Mouse (Mus musculus) forebrain, embryonic 11.5 days (tissue): ENCODE results near the gene Nup62. TPM values are rescaled to one million over a fixed set of nuclear protein-coding genes. Genes with fewer than 3 reads are reported as not detected.
"Not testable (repeated sequence)": the region's sequence is repeated elsewhere in the genome, so short reads cannot be mapped to it uniquely, and the experiment has no call there.

Experiments
- ATAC-seq: fragments of 200-750 bp; cut with Nextera tagmentation; replicated peaks from 2 replicates; pipeline ENCODE4 v1.8.0; 2017; ENCODE audit warnings: moderate TSS enrichment; ENCODE audit not compliant: low FRiP score
- DNase-seq: peaks from one replicate; pipeline ENCODE4 v3.0.0-alpha.2; 2017; ENCODE audit warnings: low spot score
- H3K27ac ChIP-seq: fragments of 300-500 bp; sonication (generic); 2 replicates; pipeline ENCODE4 v1.5.1; 2014; ENCODE audit warnings: low read depth, low read length
- H3K27me3 ChIP-seq: fragments of 300-500 bp; sonication (generic); 2 replicates; pipeline ENCODE4 v1.6.1; 2014; ENCODE audit warnings: mild to moderate bottlenecking, low read length, mixed read lengths; ENCODE audit not compliant: control insufficient read depth, insufficient read depth
- H3K36me3 ChIP-seq: fragments of 300-500 bp; sonication (generic); 2 replicates; pipeline ENCODE4 v1.6.1; 2014; ENCODE audit warnings: mild to moderate bottlenecking, low read length, moderate library complexity, mixed read lengths; ENCODE audit not compliant: control insufficient read depth, insufficient read depth
- H3K4me1 ChIP-seq: fragments of 300-500 bp; sonication (generic); replicated peaks from 2 replicates; pipeline ENCODE4 v1.6.1; 2014; ENCODE audit warnings: low read length, mixed read lengths; ENCODE audit not compliant: control insufficient read depth, insufficient read depth
- H3K4me2 ChIP-seq: fragments of 300-500 bp; sonication (generic); 2 replicates; pipeline ENCODE4 v1.6.1; 2014; ENCODE audit warnings: low read depth, mild to moderate bottlenecking, low read length, moderate library complexity, mixed read lengths; ENCODE audit not compliant: severe bottlenecking
- H3K4me3 ChIP-seq: fragments of 300-500 bp; sonication (generic); 2 replicates; pipeline ENCODE4 v1.5.1; 2014; ENCODE audit warnings: low read depth, low read length
- H3K9ac ChIP-seq: fragments of 300-500 bp; sonication (generic); 2 replicates; pipeline ENCODE4 v1.6.1; 2014; ENCODE audit warnings: low read length
- H3K9me3 ChIP-seq: fragments of 300-500 bp; sonication (generic); 2 replicates; pipeline ENCODE4 v1.6.1; 2016; ENCODE audit warnings: low read length, mixed read lengths; ENCODE audit not compliant: control insufficient read depth
- WGBS: fragments of 180-500 bp; shearing (Covaris S2); extraction: QIAGEN DNeasy Blood & Tissue Kit; methylation state at CpG from one replicate; pipeline ENCODE4 v1.1.7; 2014; 5-methylcytosine and 5-hydroxymethylcytosine counted together
- polyA plus RNA-seq: library from polyadenylated mRNA; unstranded; fragments of >200 nt; fragmentation: Nextera tagmentation; extraction: Ambion mirVana; gene quantifications from 2 replicates; pipeline ENCODE4 v1.2.1, GENCODE M21; 2014

Nup62 gene
- polyA plus RNA-seq, 1 experiment from 2014 or later: 73.5 TPM

- H3K9me3 ChIP-seq: no peaks in the 10 kb centered on the region
- H3K27ac ChIP-seq: no peak overlapping the region
- H3K27me3 ChIP-seq: no peaks in the 10 kb centered on the region
- H3K4me2 ChIP-seq: peak overlapping the region; percentile 94
- H3K4me3 ChIP-seq: peak overlapping the region; percentile 99
- peaks cover 29% of the 10 kb centered on the region for H3K4me1 ChIP-seq
- peaks cover 20% of the 10 kb centered on the region for H3K36me3 ChIP-seq
- 83% methylated on average over 19 of the region's 19 CpGs for WGBS
- ATAC-seq: no peak
- DNase-seq: no peak
- H3K9ac ChIP-seq: peak overlapping the region; percentile 98; the same call in 1 of the 2 replicates
Observed at GRCm38 (mm10) chr7:44867010-44867702, 51.3 kb downstream of the Nup62 start.

DNA sequence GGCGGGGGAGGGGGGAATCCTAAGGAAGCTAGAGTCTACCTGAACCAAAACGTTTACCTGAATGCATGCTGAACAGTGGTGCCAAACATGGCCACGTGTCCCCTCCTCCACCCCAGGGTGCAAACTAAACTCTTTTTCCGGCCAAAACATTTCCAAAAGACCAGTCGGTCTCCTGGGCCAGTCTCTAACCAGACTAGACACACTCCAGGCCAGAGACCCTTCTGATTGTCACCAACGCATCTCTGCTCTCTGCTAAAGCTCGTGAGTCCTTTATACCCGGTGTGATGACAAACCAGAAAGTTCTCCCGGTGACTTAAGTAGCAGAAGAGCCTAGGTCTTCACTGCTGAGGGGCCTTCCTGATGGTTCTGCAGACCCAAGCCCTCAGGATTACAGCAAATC, 51.9 kb downstream of the Nup62 start:
- Histone ChIP-seq H3K9ac (peak overlapping the region; percentile 98), H3K27me3 (no peaks in the 10 kb centered on the region), H3K4me1 (peaks cover 29% of the 10 kb centered on the region), H3K36me3 (peaks cover 20% of the 10 kb centered on the region), H3K9me3 (no peaks in the 10 kb centered on the region), H3K4me2 (peak overlapping the region; percentile 94), H3K27ac (no peak overlapping the region), H3K4me3 (peak overlapping the region; percentile 99)
- 60% methylated on average over 9 of the region's 9 CpGs for WGBS
- ATAC-seq: no peak
- DNase-seq: no peak

- H3K4me1 ChIP-seq: peaks cover 29% of the 10 kb centered on the region
- WGBS: 8% methylated on average over 16 of the region's 16 CpGs
Observed at GRCm38 (mm10) chr7:44868465-44868864, 52.6 kb downstream of the Nup62 start.

DNA sequence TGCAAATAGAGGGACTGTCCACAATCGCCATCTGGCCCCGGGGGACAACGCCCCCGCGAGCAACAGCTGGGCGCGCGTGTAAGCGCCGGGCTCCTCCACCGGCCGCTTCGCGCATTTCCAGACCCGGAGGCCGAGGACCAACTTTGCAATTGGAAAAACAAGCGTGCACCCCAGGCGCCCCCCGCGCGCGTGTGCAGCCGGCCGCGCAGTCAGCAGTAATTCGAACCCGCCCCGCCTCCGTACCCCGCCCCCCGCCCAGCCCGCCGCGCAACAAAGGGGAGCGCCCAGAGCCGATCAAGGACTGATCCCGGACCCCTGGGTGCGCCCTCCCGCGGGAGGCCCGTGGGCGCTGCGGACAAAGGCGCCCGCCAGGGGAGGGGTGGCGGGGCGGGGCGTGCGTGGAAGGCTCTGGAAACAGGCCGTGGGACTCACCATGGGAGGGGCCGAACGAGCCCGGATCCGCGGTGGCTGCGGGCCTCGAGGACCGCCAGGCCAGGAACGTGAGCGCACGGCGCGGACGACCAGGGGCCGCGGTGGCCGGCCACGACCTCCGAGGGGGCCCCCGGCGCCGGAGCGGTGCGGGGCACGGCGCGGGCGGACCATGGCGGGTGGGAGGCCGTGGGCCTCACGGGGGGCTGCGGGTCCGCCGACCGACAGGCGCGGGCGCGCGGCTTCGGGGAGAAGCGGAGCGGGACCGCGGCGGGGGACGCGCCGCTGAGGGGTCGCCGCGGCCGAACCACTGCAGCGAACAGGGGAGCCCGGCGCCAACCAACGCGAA, 53.2 kb downstream of the Nup62 start:
- peak overlapping the region; percentile 99 for H3K4me3 ChIP-seq
- no peaks in the 10 kb centered on the region for H3K27me3 ChIP-seq
- H3K27ac ChIP-seq: peak overlapping the region; percentile 100
- H3K9ac ChIP-seq: peak overlapping the region; percentile 98
- no peaks in the 10 kb centered on the region for H3K9me3 ChIP-seq
- ATAC-seq (peak; percentile 53), DNase-seq (peak; percentile 90)
- H3K36me3 ChIP-seq: peaks cover 8% of the 10 kb centered on the region
- H3K4me1 ChIP-seq: peaks cover 29% of the 10 kb centered on the region
- peak overlapping the region; percentile 94 for H3K4me2 ChIP-seq
- WGBS: under 1% methylated on average over 97 of the region's 108 CpGs

More at GRCm38 (mm10) chr7:44868465-44868864, 52.6 kb downstream of the Nup62 start:
- DNase-seq (no peak), ATAC-seq (no peak)
- H3K9me3 ChIP-seq: no peaks in the 10 kb centered on the region
- H3K4me2 ChIP-seq: peak overlapping the region; percentile 94
- no peak overlapping the region for H3K27ac ChIP-seq
- H3K27me3 ChIP-seq: no peaks in the 10 kb centered on the region
- peaks cover 14% of the 10 kb centered on the region for H3K36me3 ChIP-seq
- H3K9ac ChIP-seq: peak overlapping the region; percentile 98
- H3K4me3 ChIP-seq: peak overlapping the region; percentile 99

GRCm38 (mm10) chr7:44869697-44870528, 54.0 kb downstream of the Nup62 start, which contains the start of gene Ptov1:
TSS of gene Ptov1 (minus strand) at chr7:44869788.
- Histone ChIP-seq H3K27me3 (no peaks in the 10 kb centered on the region), H3K4me3 (peak within 1 kb of the TSS; percentile 99), H3K4me1 (peaks cover 29% of the 10 kb centered on the region), H3K4me2 (peak within 1 kb of the TSS; percentile 94), H3K27ac (peak within 1 kb of the TSS; percentile 100), H3K36me3 (peaks cover under 1% of the 10 kb centered on the region; the same call in 1 of the 2 replicates), H3K9me3 (no peaks in the 10 kb centered on the region), H3K9ac (peak within 1 kb of the TSS; percentile 98)
- WGBS: 11% methylated on average over 29 of the region's 29 CpGs
- peak; percentile 94 for ATAC-seq
- DNase-seq: peak; percentile 99

- no peak overlapping the region; the same call in 1 of the 2 replicates for H3K9ac ChIP-seq
- 85% methylated on average over 6 of the region's 6 CpGs for WGBS
- no peaks in the 10 kb centered on the region; the same call in 1 of the 2 replicates for H3K36me3 ChIP-seq
- peak overlapping the region; percentile 94; the same call in 1 of the 2 replicates for H3K4me2 ChIP-seq
- no peaks in the 10 kb centered on the region for H3K27me3 ChIP-seq
- H3K4me3 ChIP-seq: peak overlapping the region; percentile 99
- DNase-seq: no peak
- H3K9me3 ChIP-seq: no peaks in the 10 kb centered on the region
- ATAC-seq: no peak
- H3K27ac ChIP-seq: peak overlapping the region; percentile 100; the same call in 1 of the 2 replicates
- H3K4me1 ChIP-seq: peaks cover 29% of the 10 kb centered on the region
Observed at GRCm38 (mm10) chr7:44870614-44871013, 54.7 kb downstream of the Nup62 start.

- no peak overlapping the region for H3K27ac ChIP-seq
Observed at GRCm38 (mm10) chr7:44871181-44871580, 55.3 kb downstream of the Nup62 start.

GRCm38 (mm10) chr7:44871774-44872173, 55.9 kb downstream of the Nup62 start:
- H3K9me3 ChIP-seq, DNase-seq, H3K36me3 ChIP-seq, H3K27me3 ChIP-seq, H3K4me2 ChIP-seq, ATAC-seq, H3K27ac ChIP-seq, H3K9ac ChIP-seq, H3K4me3 ChIP-seq: not testable (repeated sequence)
- H3K4me1 ChIP-seq: peaks cover 19% of the 10 kb centered on the region
- 94% methylated on average over 2 of the region's 2 CpGs for WGBS

More at GRCm38 (mm10) chr7:44871181-44871580, 55.3 kb downstream of the Nup62 start:
- Histone ChIP-seq H3K9ac (no peak overlapping the region), H3K9me3 (no peaks in the 10 kb centered on the region), H3K4me3 (no peak overlapping the region), H3K27me3 (no peaks in the 10 kb centered on the region), H3K4me2 (no peak overlapping the region), H3K36me3 (no peaks in the 10 kb centered on the region), H3K4me1 (peaks cover 25% of the 10 kb centered on the region)
- DNase-seq (no peak), ATAC-seq (no peak)
- 42% methylated on average over 1 of the region's 1 CpGs for WGBS
